Mouse (Mus musculus): ENCODE data around the gene Slc28a3. TPM values are rescaled to one million over a fixed set of nuclear protein-coding genes. Genes with fewer than 3 reads are reported as not detected.

The Slc28a3 gene
- polyA plus RNA-seq, 1 experiment = not detected

- DNase-seq = no peak
- WGBS = 55% methylated on average over 4 of the region's 4 CpGs
- Histone ChIP-seq H3K27ac (ENCODE audit: insufficient read depth, low read depth, low read length) (no peak overlapping the region), H3K27me3 (replicated peaks; ENCODE audit: control insufficient read depth, insufficient read depth, low read length) (no peaks in the 10 kb centered on the region), H3K4me3 (ENCODE audit: insufficient read depth, low read depth, low read length) (no peak overlapping the region), H3K36me3 (ENCODE audit: control insufficient read depth, insufficient read depth, low read length) (no peaks in the 10 kb centered on the region), H3K4me1 (ENCODE audit: control insufficient read depth, insufficient read depth, low read length) (no peaks in the 10 kb centered on the region)
- no peak for TF ChIP-seq POLR2A (IDR thresholded peaks at IDR 0.05; ENCODE audit: low read depth, low read length)
Observed at GRCm38 (mm10) chr13:58633887-58634286, 23.2 kb upstream of the Slc28a3 start.

GRCm38 (mm10) chr13:58630756-58631155 is 20.1 kb upstream of the Slc28a3 start:
- WGBS = 55% methylated on average over 10 of the region's 10 CpGs
- no peaks in the 10 kb centered on the region for H3K4me1 ChIP-seq (ENCODE audit: control insufficient read depth, insufficient read depth, low read length)
- H3K36me3 ChIP-seq (ENCODE audit: control insufficient read depth, insufficient read depth, low read length) = no peaks in the 10 kb centered on the region
- H3K27me3 ChIP-seq (replicated peaks; ENCODE audit: control insufficient read depth, insufficient read depth, low read length) = no peaks in the 10 kb centered on the region
- H3K4me3 ChIP-seq (ENCODE audit: insufficient read depth, low read depth, low read length) = no peak overlapping the region
- no peak for DNase-seq
- H3K27ac ChIP-seq (ENCODE audit: insufficient read depth, low read depth, low read length) = no peak overlapping the region
- TF ChIP-seq CTCF (conservative IDR thresholded peaks at IDR 0.05; ENCODE audit: insufficient read depth, insufficient read length, low read depth, low read length) = no peak
- no peak for TF ChIP-seq POLR2A (IDR thresholded peaks at IDR 0.05; ENCODE audit: low read depth, low read length)

GRCm38 (mm10) chr13:58629365-58630050 is 18.8 kb upstream of the Slc28a3 start:
- Histone ChIP-seq H3K27me3 (replicated peaks; ENCODE audit: control insufficient read depth, insufficient read depth, low read length) (no peaks in the 10 kb centered on the region), H3K36me3 (ENCODE audit: control insufficient read depth, insufficient read depth, low read length) (no peaks in the 10 kb centered on the region), H3K27ac (ENCODE audit: insufficient read depth, low read depth, low read length) (no peak overlapping the region), H3K4me3 (ENCODE audit: insufficient read depth, low read depth, low read length) (no peak overlapping the region), H3K4me1 (ENCODE audit: control insufficient read depth, insufficient read depth, low read length) (no peaks in the 10 kb centered on the region)
- WGBS = 29% methylated on average over 13 of the region's 13 CpGs
- TF ChIP-seq POLR2A (IDR thresholded peaks at IDR 0.05; ENCODE audit: low read depth, low read length) (no peak), CTCF (conservative IDR thresholded peaks at IDR 0.05; ENCODE audit: insufficient read depth, insufficient read length, low read depth, low read length) (no peak)
- no peak for DNase-seq

GRCm38 (mm10) chr13:58622647-58623046 is 12.0 kb upstream of the Slc28a3 start:
- no peak overlapping the region for H3K27ac ChIP-seq (ENCODE audit: insufficient read depth, low read depth, low read length)
- DNase-seq = no peak
- no peak overlapping the region for H3K4me3 ChIP-seq (ENCODE audit: insufficient read depth, low read depth, low read length)
- H3K36me3 ChIP-seq (ENCODE audit: control insufficient read depth, insufficient read depth, low read length) = no peaks in the 10 kb centered on the region
- H3K4me1 ChIP-seq (ENCODE audit: control insufficient read depth, insufficient read depth, low read length) = no peaks in the 10 kb centered on the region
- no peak for TF ChIP-seq CTCF (conservative IDR thresholded peaks at IDR 0.05; ENCODE audit: insufficient read depth, insufficient read length, low read depth, low read length)
- TF ChIP-seq POLR2A (IDR thresholded peaks at IDR 0.05; ENCODE audit: low read depth, low read length) = no peak
- H3K27me3 ChIP-seq (replicated peaks; ENCODE audit: control insufficient read depth, insufficient read depth, low read length) = no peaks in the 10 kb centered on the region
- WGBS = 14% methylated on average over 8 of the region's 8 CpGs

GRCm38 (mm10) chr13:58619301-58619700 is 8.6 kb upstream of the Slc28a3 start:
- no peaks in the 10 kb centered on the region for H3K36me3 ChIP-seq (ENCODE audit: control insufficient read depth, insufficient read depth, low read length)
- no peaks in the 10 kb centered on the region for H3K4me1 ChIP-seq (ENCODE audit: control insufficient read depth, insufficient read depth, low read length)
- 76% methylated on average over 5 of the region's 5 CpGs for WGBS
- no peak for TF ChIP-seq CTCF (conservative IDR thresholded peaks at IDR 0.05; ENCODE audit: insufficient read depth, insufficient read length, low read depth, low read length)
- no peak for TF ChIP-seq POLR2A (IDR thresholded peaks at IDR 0.05; ENCODE audit: low read depth, low read length)
- DNase-seq = no peak
- H3K4me3 ChIP-seq (ENCODE audit: insufficient read depth, low read depth, low read length) = no peak overlapping the region
- H3K27ac ChIP-seq (ENCODE audit: insufficient read depth, low read depth, low read length) = no peak overlapping the region
- H3K27me3 ChIP-seq (replicated peaks; ENCODE audit: control insufficient read depth, insufficient read depth, low read length) = no peaks in the 10 kb centered on the region

GRCm38 (mm10) chr13:58610059-58610458 is 618 bp downstream of the Slc28a3 start:
- Histone ChIP-seq H3K4me1 (ENCODE audit: control insufficient read depth, insufficient read depth, low read length) (no peaks in the 10 kb centered on the region), H3K36me3 (ENCODE audit: control insufficient read depth, insufficient read depth, low read length) (no peaks in the 10 kb centered on the region), H3K27me3 (replicated peaks; ENCODE audit: control insufficient read depth, insufficient read depth, low read length) (no peaks in the 10 kb centered on the region), H3K27ac (ENCODE audit: insufficient read depth, low read depth, low read length) (no peak overlapping the region), H3K4me3 (ENCODE audit: insufficient read depth, low read depth, low read length) (no peak overlapping the region)
- TF ChIP-seq POLR2A (IDR thresholded peaks at IDR 0.05; ENCODE audit: low read depth, low read length) = no peak
- no peak for TF ChIP-seq CTCF (conservative IDR thresholded peaks at IDR 0.05; ENCODE audit: insufficient read depth, insufficient read length, low read depth, low read length)
- WGBS = 13% methylated on average over 7 of the region's 7 CpGs
- no peak for DNase-seq

GRCm38 (mm10) chr13:58601201-58601855 is 9.3 kb downstream of the Slc28a3 start:
- Histone ChIP-seq H3K27me3 (replicated peaks; ENCODE audit: control insufficient read depth, insufficient read depth, low read length) (no peaks in the 10 kb centered on the region), H3K36me3 (ENCODE audit: control insufficient read depth, insufficient read depth, low read length) (no peaks in the 10 kb centered on the region), H3K4me1 (ENCODE audit: control insufficient read depth, insufficient read depth, low read length) (no peaks in the 10 kb centered on the region), H3K4me3 (ENCODE audit: insufficient read depth, low read depth, low read length) (no peak overlapping the region), H3K27ac (ENCODE audit: insufficient read depth, low read depth, low read length) (no peak overlapping the region)
- peak; percentile 22 for DNase-seq
- WGBS = 30% methylated on average over 10 of the region's 10 CpGs
- TF ChIP-seq CTCF (conservative IDR thresholded peaks at IDR 0.05; ENCODE audit: insufficient read depth, insufficient read length, low read depth, low read length) (no peak), POLR2A (IDR thresholded peaks at IDR 0.05; ENCODE audit: low read depth, low read length) (no peak)
